Mouse (Mus musculus) forebrain, embryonic 10.5 days (tissue): ENCODE data around the gene Alkbh7. TPM values are rescaled to one million over a fixed set of nuclear protein-coding genes. Genes with fewer than 3 reads are reported as not detected.

Source experiments
- DNase-seq: peaks from one replicate; pipeline ENCODE4 v3.0.0-alpha.2; 2017; ENCODE audit warnings: low spot score; ENCODE audit errors: extremely low spot score
- H3K27ac ChIP-seq: fragments of 300-500 bp; sonication (generic); 2 replicates; pipeline ENCODE4 v1.5.1; 2016; ENCODE audit warnings: mild to moderate bottlenecking
- H3K27me3 ChIP-seq: fragments of 300-500 bp; sonication (generic); 2 replicates; pipeline ENCODE4 v1.6.1; 2016; ENCODE audit warnings: mild to moderate bottlenecking; ENCODE audit not compliant: poor library complexity, severe bottlenecking
- H3K36me3 ChIP-seq: fragments of 300-500 bp; sonication (generic); replicated peaks from 2 replicates; pipeline ENCODE4 v1.6.1; 2016; ENCODE audit warnings: mild to moderate bottlenecking, moderate library complexity
- H3K4me1 ChIP-seq: fragments of 300-500 bp; sonication (generic); 2 replicates; pipeline ENCODE4 v1.6.1; 2016
- H3K4me3 ChIP-seq: fragments of 300-500 bp; sonication (generic); 2 replicates; pipeline ENCODE4 v1.5.1; 2016; ENCODE audit warnings: mild to moderate bottlenecking, moderate library complexity
- H3K9me3 ChIP-seq: fragments of 300-500 bp; sonication (generic); 2 replicates; pipeline ENCODE4 v1.6.1; 2016; ENCODE audit warnings: mild to moderate bottlenecking, moderate library complexity
- WGBS: fragments of 180-500 bp; shearing (Covaris S2); methylation state at CpG from one replicate; pipeline ENCODE4 v1.1.7; 2016; 5-methylcytosine and 5-hydroxymethylcytosine counted together
- polyA plus RNA-seq: library from polyadenylated mRNA; unstranded; fragments of >200 nt; fragmentation: Nextera tagmentation; extraction: Ambion mirVana; gene quantifications from 2 replicates; pipeline ENCODE4 v1.2.1, GENCODE M21; 2016

Alkbh7 gene
- polyA plus RNA-seq, 1 experiment from 2014 or later: 37.0 TPM

DNA sequence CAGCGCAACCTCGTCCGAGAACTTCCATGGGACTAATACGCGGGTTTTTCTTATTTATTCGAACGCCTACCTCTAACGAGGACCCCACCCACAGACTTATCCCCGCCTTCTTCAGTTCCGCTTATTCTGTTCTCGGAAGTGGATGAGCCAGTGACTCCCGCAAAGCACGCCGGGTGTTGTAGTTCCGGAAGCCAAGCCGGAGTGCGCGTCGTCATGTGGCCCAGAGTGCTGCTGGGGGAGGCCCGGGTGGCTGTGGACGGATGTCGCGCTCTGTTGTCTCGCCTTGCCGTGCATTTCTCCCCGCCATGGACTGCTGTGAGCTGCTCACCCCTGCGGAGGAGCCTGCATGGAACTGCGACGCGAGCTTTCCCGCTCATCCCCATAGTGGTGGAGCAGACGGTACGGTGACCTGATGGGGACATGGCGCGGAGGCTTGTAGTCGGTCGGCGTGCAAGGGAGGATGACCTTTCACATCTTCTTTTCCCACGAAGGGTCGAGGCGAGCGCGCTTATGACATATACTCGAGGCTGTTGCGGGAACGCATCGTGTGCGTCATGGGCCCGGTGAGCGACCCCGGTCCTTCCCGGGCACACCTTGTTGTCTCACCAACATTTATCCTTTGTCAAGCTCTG, 6.9 kb upstream of the Alkbh7 start, which contains the start of gene Clpp:
Gene Clpp, plus strand, starts transcription at position 191 of the 632 bp plus-strand sequence.
- H3K27me3 ChIP-seq: no peaks in the 10 kb centered on the region
- H3K9me3 ChIP-seq: no peaks in the 10 kb centered on the region
- under 1% methylated on average over 52 of the region's 52 CpGs for WGBS
- H3K36me3 ChIP-seq: peaks cover 42% of the 10 kb centered on the region
- H3K4me1 ChIP-seq: peaks cover 10% of the 10 kb centered on the region
- peak within 1 kb of the TSS; percentile 92 for H3K27ac ChIP-seq
- peak; percentile 95 for DNase-seq
- H3K4me3 ChIP-seq: peak within 1 kb of the TSS; percentile 85

DNA sequence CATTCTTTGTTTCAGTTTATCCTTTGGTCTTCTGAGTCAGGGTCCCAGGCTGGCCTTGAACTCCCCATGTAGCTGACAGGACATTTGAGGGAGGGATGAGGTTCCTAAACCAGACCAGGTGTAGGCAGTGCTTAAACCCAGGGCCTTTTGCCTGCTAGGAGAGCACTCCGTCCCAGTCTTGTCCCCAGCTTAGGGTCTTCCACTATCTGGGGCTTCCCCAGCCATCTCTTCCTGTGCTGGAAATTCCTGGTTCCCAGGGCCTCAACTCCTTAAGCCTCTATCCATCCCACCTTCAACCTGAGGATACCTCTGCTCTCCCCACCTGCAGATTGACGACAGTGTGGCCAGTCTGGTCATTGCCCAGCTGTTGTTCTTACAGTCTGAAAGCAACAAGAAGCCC, 6.2 kb upstream of the Alkbh7 start:
- peak overlapping the region; percentile 92 for H3K27ac ChIP-seq
- WGBS: 88% methylated on average over 2 of the region's 2 CpGs
- no peaks in the 10 kb centered on the region for H3K9me3 ChIP-seq
- peak overlapping the region; percentile 85 for H3K4me3 ChIP-seq
- H3K36me3 ChIP-seq: peaks cover 50% of the 10 kb centered on the region
- DNase-seq: no peak
- H3K27me3 ChIP-seq: no peaks in the 10 kb centered on the region
- peaks cover 10% of the 10 kb centered on the region for H3K4me1 ChIP-seq

DNA sequence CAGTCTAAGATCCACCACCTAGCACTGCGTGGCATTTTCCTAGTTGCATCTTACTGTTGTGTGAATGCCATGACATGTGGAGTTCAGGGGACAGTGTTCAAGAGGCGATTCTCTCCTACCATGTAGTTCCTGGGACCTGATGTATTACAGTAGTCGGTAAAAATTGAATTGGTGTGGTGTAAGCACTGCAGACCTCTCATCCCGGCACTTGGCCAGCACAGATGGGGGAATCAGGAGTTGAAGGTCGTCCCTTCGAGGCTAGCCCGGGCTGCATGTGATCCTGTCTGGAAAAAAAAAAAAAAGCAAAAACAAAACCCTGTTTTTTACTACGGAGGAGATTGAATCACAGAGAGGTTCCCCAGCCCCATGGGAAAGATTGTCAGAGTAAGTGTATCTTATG, 2.1 kb upstream of the Alkbh7 start:
- DNase-seq: no peak
- WGBS: 93% methylated on average over 8 of the region's 8 CpGs
- peaks cover 27% of the 10 kb centered on the region for H3K4me1 ChIP-seq
- no peak overlapping the region for H3K4me3 ChIP-seq
- no peak overlapping the region for H3K27ac ChIP-seq
- no peaks in the 10 kb centered on the region for H3K9me3 ChIP-seq
- H3K36me3 ChIP-seq: peaks cover 74% of the 10 kb centered on the region
- no peaks in the 10 kb centered on the region for H3K27me3 ChIP-seq

DNA sequence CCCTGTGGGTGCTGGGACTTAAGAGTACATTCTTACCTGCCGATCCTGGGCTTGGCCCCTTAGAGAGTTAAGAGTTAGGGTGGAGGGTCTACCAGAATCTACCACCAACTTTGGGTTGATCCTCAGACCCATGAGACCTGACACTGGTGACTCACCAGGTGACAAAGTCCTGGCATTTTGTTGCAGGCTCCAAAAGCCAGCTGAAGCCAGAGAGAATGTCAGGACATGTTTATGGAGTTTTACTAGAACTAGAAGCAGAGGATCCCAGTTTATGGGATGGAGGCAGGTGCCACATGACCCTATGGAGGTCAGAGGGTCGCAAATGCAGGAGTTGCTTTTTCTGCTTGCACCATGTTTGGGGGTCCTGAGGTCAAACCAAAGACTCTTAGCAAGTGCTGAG, 633 bp upstream of the Alkbh7 start:
- 74% methylated on average over 2 of the region's 2 CpGs for WGBS
- H3K9me3 ChIP-seq: no peaks in the 10 kb centered on the region
- H3K27ac ChIP-seq: no peak overlapping the region
- peaks cover 19% of the 10 kb centered on the region for H3K4me1 ChIP-seq
- no peaks in the 10 kb centered on the region for H3K27me3 ChIP-seq
- DNase-seq: no peak
- peak overlapping the region; percentile 85 for H3K4me3 ChIP-seq
- H3K36me3 ChIP-seq: peaks cover 83% of the 10 kb centered on the region

DNA sequence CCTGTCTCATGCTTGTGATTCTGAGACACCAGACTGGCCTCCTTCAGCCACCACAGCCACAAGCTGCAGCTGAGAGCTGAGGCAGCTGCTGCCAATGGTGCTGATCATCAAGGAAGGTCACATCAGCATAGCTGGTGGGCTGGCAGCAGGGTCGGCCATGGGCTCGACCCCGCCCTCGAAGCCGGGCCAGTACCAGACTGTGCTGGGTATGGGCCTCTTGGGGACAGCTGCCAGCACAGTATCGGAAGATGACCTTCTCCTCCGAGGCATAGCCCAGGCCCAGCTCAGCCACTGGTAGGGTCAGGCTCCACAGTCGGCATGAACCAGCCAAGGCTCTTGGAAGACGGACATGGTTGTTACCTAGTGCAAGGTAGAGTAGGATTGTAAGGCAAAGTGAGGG, 2.3 kb downstream of the Alkbh7 start:
- no peak for DNase-seq
- peaks cover 19% of the 10 kb centered on the region for H3K4me1 ChIP-seq
- no peaks in the 10 kb centered on the region for H3K27me3 ChIP-seq
- H3K9me3 ChIP-seq: no peaks in the 10 kb centered on the region
- WGBS: 91% methylated on average over 9 of the region's 9 CpGs
- no peak overlapping the region for H3K27ac ChIP-seq
- H3K4me3 ChIP-seq: no peak overlapping the region
- peaks cover 80% of the 10 kb centered on the region for H3K36me3 ChIP-seq

DNA sequence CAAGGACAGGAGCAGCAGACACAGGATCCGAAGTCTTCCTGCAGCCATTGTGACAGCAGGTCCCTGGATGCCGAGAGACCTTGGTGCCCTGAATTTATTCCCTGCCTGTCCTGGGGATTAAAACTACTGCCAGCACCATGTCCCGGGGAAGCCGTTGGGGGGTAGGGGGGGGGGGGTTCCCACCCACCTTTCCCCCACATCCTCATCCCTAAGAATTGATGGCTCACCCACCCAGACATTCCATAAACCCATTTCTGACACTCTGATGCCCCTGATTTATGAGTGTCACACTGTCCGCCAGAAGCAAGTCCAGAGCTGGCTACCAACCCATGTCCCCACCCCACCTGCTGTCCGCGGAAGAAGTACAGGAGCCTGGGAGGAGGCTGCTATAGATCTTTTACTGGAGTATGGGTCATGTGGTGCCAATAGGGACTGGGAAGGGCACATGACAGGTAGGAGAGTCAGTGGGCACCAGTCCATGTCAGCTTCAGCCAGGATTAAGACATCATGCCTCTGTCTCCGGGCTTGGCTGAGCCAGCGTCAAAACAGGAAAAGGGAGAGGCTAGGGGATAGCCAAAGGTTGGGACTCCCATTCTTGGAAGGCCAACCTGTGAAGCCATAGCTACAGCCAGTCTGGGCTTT, 3.0 kb downstream of the Alkbh7 start, which contains the start of gene Pspn:
Gene Pspn, minus strand, starts transcription at position 51 of the 642 bp plus-strand sequence.
- Histone ChIP-seq H3K36me3 (peaks cover 80% of the 10 kb centered on the region), H3K9me3 (no peaks in the 10 kb centered on the region), H3K27me3 (no peaks in the 10 kb centered on the region), H3K4me1 (peaks cover 19% of the 10 kb centered on the region), H3K4me3 (no peak within 1 kb of the TSS), H3K27ac (no peak within 1 kb of the TSS)
- DNase-seq: no peak
- 89% methylated on average over 9 of the region's 9 CpGs for WGBS

DNA sequence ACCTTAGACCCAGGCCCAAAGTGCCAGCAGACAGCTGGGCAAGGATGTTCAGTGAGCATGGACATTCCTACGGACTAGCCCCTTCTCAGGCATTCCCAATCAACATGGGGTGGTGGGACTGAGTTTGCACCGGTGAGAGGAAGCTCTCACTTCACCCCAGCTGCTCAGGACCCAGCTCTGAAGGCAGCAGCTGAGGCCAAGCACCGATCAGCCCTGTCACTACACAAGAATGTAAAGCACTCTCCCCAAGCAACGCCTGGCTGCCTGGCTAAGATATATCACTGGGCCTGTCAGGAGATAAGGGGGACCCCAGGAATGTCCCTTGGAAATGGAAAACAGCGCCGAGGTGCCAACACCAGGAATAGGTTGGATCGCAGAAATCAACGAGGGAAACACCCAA, 4.1 kb downstream of the Alkbh7 start:
- 82% methylated on average over 8 of the region's 8 CpGs for WGBS

DNA sequence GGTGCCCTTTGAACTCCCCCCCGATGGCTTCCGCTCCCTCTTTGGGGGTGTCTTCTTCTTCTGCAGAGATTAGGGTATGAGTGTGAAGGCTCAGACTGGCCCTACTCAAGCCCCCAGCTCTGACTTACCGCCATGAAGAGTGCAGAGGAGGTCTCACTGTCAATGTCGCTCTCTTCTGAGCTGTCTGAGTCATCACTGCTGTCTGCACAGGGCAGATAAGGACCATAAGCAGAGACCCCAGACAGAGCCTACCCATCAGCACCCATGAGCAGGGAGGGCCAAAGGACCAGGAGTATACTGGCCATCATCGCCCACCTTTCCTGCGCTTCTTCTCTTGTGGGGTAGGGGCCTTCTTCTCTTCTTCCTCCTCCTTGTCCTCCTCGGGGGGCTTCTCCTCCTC, 6.9 kb downstream of the Alkbh7 start:
- H3K36me3 ChIP-seq: peaks cover 97% of the 10 kb centered on the region
- WGBS: 93% methylated on average over 7 of the region's 7 CpGs

More for the DNA sequence above, 4.1 kb downstream of the Alkbh7 start:
- Histone ChIP-seq H3K9me3 (no peaks in the 10 kb centered on the region), H3K36me3 (peaks cover 80% of the 10 kb centered on the region), H3K27me3 (no peaks in the 10 kb centered on the region), H3K27ac (no peak overlapping the region), H3K4me1 (peaks cover 19% of the 10 kb centered on the region), H3K4me3 (no peak overlapping the region)
- no peak for DNase-seq

DNA sequence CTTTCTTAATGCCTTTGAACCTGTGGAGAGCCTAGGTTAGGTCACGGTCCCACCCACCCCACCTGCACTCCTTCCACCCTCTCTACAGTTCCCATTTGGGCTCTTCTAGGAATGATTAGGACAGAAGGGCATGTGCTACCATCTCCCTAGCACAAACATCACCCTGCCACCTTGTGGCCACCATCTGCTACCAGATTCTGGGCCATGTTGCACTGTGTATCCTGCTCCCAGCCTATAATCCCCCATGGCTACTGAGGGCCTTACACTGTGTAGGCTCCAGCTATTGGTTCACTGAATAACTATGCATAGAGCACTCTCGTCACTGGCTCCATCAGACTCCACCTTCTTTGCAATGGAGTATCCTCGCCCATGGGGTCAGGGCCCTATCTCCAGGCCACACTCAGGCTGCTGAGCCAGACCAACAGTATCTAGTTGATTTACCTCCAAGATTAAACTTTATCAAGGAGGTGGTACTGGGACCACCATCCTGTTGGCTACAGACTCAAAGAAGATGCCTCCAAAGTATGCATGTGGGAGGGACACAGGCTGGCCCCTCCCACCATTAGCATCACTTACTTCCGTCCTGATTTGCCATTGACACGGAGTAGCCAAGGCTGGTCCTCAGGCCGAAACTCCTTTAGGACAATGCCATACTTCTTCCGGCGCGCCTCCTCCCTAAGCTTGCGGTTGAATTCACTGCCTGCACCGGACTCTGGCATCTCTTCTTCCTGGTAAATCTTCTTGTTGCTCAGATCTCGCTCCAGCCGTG, 10.2 kb downstream of the Alkbh7 start:
- Histone ChIP-seq H3K9me3 (no peaks in the 10 kb centered on the region), H3K27ac (no peak overlapping the region), H3K27me3 (no peaks in the 10 kb centered on the region), H3K4me1 (peaks cover 21% of the 10 kb centered on the region), H3K4me3 (no peak overlapping the region), H3K36me3 (peaks cover 72% of the 10 kb centered on the region)
- WGBS: 91% methylated on average over 13 of the region's 13 CpGs
- no peak for DNase-seq

More for the DNA sequence above, 6.9 kb downstream of the Alkbh7 start:
- no peak overlapping the region for H3K27ac ChIP-seq
- no peaks in the 10 kb centered on the region for H3K9me3 ChIP-seq
- no peak overlapping the region for H3K4me3 ChIP-seq
- H3K27me3 ChIP-seq: no peaks in the 10 kb centered on the region
- H3K4me1 ChIP-seq: no peaks in the 10 kb centered on the region
- DNase-seq: no peak

DNA sequence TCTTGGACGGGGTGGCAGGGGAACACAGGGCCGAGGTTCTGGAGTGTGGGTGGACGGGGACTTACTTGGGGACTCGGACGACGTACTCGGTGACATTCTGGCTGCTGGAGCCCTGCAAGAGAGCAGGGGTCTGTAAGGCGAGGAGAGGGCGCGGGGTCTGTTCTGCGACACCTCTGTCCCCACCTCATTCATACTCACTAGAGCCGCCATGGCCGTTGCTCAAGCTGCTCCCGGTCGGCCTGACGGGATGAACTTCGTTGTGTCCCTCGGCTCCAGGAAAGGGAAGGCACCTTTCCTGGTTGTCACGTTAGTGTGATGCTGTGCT, 13.7 kb downstream of the Alkbh7 start:
- peaks cover 25% of the 10 kb centered on the region for H3K4me1 ChIP-seq
- no peak for DNase-seq
- peaks cover 36% of the 10 kb centered on the region for H3K36me3 ChIP-seq
- 1% methylated on average over 19 of the region's 19 CpGs for WGBS
- peak overlapping the region; percentile 96 for H3K27ac ChIP-seq
- no peaks in the 10 kb centered on the region for H3K9me3 ChIP-seq
- H3K4me3 ChIP-seq: peak overlapping the region; percentile 88
- no peaks in the 10 kb centered on the region for H3K27me3 ChIP-seq

DNA sequence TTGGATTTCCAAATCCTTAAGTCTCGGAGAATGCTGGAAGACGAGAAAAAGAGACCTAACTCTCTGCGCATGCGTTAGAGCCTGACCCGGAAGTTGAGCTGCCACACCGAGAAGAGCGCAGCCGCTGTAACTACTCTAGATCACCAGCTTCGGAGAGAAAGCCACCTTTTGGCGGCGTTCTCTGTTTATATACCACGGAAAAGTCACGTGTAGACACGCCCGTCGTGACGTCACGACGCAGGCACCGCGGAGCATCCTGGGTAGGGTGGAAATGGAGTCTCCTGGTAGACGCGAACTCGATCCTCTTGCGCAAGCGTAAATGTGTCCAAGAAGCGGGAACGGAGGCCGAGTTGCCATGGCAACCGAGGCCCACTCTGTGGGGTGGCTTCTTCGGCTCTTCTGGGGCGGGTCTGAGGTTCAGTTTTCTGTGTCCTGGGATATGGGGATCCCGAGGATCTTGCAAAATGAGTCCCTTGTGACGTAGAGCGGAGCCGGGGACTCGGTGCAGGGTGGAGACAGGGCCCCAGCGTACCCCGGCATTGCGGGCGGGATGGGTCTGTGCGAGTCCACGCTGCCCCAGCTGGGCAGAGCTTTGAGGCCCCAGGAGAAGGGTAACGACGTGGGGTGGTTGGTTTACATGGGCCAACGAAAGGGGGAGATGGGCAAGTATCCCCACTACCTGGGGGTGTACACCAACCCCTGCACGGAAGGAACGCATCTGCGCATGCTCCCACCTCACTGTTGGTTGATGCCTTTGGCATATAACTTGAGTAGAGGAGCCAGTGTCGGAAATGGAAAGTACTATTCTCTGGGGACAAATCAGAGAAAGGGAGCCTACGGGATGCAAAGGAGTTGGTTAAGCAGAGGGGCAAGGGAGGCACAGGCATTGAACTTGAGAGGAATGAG, 14.3 kb downstream of the Alkbh7 start, which contains the start of the genes Gtf2f1 and Gm17949:
Gene Gtf2f1, minus strand, starts transcription at position 53 of the 906 bp plus-strand sequence.
Gene Gm17949, plus strand, starts transcription at position 234 of the 906 bp plus-strand sequence.
- Histone ChIP-seq H3K4me1 (peaks cover 25% of the 10 kb centered on the region), H3K36me3 (peaks cover 30% of the 10 kb centered on the region), H3K9me3 (no peaks in the 10 kb centered on the region), H3K27ac (peak within 1 kb of the TSS; percentile 96), H3K27me3 (no peaks in the 10 kb centered on the region), H3K4me3 (peak within 1 kb of the TSS; percentile 88)
- under 1% methylated on average over 51 of the region's 51 CpGs for WGBS
- DNase-seq: peak; percentile 99

DNA sequence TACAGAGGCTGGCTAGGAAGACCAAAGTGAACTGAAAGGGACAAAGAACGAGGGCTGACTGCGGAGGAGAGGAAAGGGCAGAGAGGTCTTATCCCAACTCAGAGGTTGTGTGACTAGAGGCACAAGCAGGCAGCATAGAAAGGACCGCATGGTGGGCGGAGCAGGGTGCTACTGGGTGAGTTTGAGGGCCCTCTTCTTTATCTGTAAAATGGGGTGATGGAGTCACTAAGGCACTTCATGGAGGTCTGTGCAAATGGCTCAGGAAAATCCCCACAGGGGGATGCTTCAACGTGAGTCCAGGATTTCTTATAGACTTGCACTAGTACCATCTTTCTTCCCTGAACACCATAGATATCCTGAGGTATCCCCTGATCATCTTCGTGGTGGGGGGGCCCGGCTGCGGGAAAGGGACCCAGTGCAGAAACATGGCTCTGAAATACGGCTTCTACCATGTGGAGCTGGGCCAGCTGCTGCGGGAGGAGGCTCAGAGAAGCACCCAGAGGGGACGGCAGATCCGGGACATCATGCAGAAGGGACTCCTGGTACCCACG, 15.2 kb downstream of the Alkbh7 start:
- H3K36me3 ChIP-seq: peaks cover 22% of the 10 kb centered on the region
- no peak for DNase-seq
- no peaks in the 10 kb centered on the region for H3K27me3 ChIP-seq
- peaks cover 25% of the 10 kb centered on the region for H3K4me1 ChIP-seq
- 75% methylated on average over 13 of the region's 13 CpGs for WGBS
- peak overlapping the region; percentile 88 for H3K4me3 ChIP-seq
- peak overlapping the region; percentile 96 for H3K27ac ChIP-seq
- no peaks in the 10 kb centered on the region for H3K9me3 ChIP-seq
